Mouse (Mus musculus): ENCODE measurements around the gene Cldn1. TPM values are rescaled to one million over a fixed set of nuclear protein-coding genes. Genes with fewer than 3 reads are reported as not detected.

Cldn1 gene
- polyA plus RNA-seq, 1 experiment from 2014 or later = 2.1 TPM

Other genes with a start within 250 kb of the Cldn1 start
- gene Cldn16, start 91.3 kb upstream of the Cldn1 start, polyA plus RNA-seq (2015; fragmentation: Nextera tagmentation; extraction: Ambion mirVana) = not detected in 2 replicates
- not detected in 2 replicates for gene Tmem207, start 154.9 kb upstream of the Cldn1 start, polyA plus RNA-seq (2015; fragmentation: Nextera tagmentation; extraction: Ambion mirVana)
- gene Il1rap, start 209.9 kb upstream of the Cldn1 start, polyA plus RNA-seq (2015; fragmentation: Nextera tagmentation; extraction: Ambion mirVana) = 2.6 and 3.4 TPM in 2 replicates